Mouse (Mus musculus): ENCODE measurements at regions not wholly inside any gene's neighbourhood (a gene's known extent, or its start where the extent isn't known, plus 50 kb on each side); places are given as distances from the start of the nearest gene placed in this dataset.

DNA sequence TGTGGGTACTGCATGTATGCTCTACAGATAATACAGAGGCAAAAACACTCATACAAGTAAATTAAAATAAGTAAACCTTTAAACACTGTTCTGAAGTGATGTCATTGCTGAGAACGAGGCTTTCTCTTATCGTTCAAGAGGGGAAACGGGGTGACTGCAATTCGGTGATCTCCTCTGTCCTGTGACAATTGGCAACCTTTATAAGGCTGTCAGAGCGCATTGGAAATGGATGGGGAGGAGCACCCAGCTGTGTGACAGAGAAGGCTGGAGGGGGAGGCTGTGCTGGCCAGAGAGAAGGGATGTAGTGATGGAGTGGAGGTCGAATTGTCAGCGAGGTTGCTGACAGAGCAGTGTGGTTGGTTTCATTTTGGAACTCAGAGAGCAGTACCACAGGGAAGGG lies 428.0 kb downstream of the Glrx3 start:
- H3K9me3 ChIP-seq (ENCODE audit: control insufficient read depth, low read length) = no peaks in the 10 kb centered on the region
- H3K4me2 ChIP-seq = no peak overlapping the region
- H3K4me3 ChIP-seq (ENCODE audit: low read depth, low read length) = no peak overlapping the region
- 50% methylated on average over 7 of the region's 7 CpGs for WGBS
- peaks cover 11% of the 10 kb centered on the region for H3K4me1 ChIP-seq (ENCODE audit: control insufficient read depth, insufficient read depth, low read length)
- DNase-seq (ENCODE audit: low spot score, missing footprints) (no peak), ATAC-seq (ENCODE audit: low FRiP score) (no peak)
- no peak overlapping the region for H3K27ac ChIP-seq (ENCODE audit: low read depth, low read length)
- no peaks in the 10 kb centered on the region for H3K36me3 ChIP-seq (ENCODE audit: control insufficient read depth, insufficient read depth, low read length)
- no peaks in the 10 kb centered on the region for H3K27me3 ChIP-seq (ENCODE audit: control insufficient read depth, insufficient read depth, low read length)
- H3K9ac ChIP-seq (ENCODE audit: low read length) = no peak overlapping the region

DNA sequence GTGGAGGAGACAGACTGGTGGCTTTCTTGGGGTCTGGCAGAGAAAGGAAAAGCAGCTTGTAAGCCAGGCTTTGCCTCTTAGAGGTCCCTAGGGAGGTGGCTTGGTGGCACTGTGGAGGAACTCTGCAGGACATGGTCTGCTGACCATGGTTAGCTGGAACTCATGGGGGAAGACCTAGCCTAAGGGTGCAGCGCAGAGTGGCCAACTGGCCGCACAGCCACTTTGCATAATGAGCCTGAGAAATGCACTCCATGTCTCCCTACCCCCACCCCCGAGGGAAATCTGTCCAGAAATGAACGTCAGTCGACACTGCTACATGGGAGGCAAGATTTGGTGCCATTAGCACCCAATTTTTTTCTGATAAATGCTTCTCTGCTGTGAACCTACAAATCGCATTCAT lies 429.5 kb downstream of the Glrx3 start:
- Histone ChIP-seq H3K9ac (ENCODE audit: low read length) (no peak overlapping the region), H3K4me3 (ENCODE audit: low read depth, low read length) (no peak overlapping the region), H3K4me1 (ENCODE audit: control insufficient read depth, insufficient read depth, low read length) (peaks cover 11% of the 10 kb centered on the region), H3K36me3 (ENCODE audit: control insufficient read depth, insufficient read depth, low read length) (no peaks in the 10 kb centered on the region), H3K9me3 (ENCODE audit: control insufficient read depth, low read length) (no peaks in the 10 kb centered on the region), H3K27me3 (ENCODE audit: control insufficient read depth, insufficient read depth, low read length) (no peaks in the 10 kb centered on the region), H3K27ac (ENCODE audit: low read depth, low read length) (no peak overlapping the region), H3K4me2 (no peak overlapping the region)
- no peak for DNase-seq (ENCODE audit: low spot score, missing footprints)
- 72% methylated on average over 6 of the region's 6 CpGs for WGBS
- ATAC-seq (ENCODE audit: low FRiP score) = no peak

GRCm38 (mm10) chr7:137868501-137868900 lies 431.1 kb downstream of the Glrx3 start:
- WGBS = 67% methylated on average over 3 of the region's 3 CpGs
- ATAC-seq (ENCODE audit: low FRiP score) = no peak
- Histone ChIP-seq H3K27me3 (ENCODE audit: control insufficient read depth, insufficient read depth, low read length) (no peaks in the 10 kb centered on the region), H3K36me3 (ENCODE audit: control insufficient read depth, insufficient read depth, low read length) (no peaks in the 10 kb centered on the region), H3K27ac (ENCODE audit: low read depth, low read length) (no peak overlapping the region), H3K9ac (ENCODE audit: low read length) (no peak overlapping the region), H3K4me1 (ENCODE audit: control insufficient read depth, insufficient read depth, low read length) (peaks cover 11% of the 10 kb centered on the region), H3K4me2 (no peak overlapping the region), H3K9me3 (ENCODE audit: control insufficient read depth, low read length) (no peaks in the 10 kb centered on the region), H3K4me3 (ENCODE audit: low read depth, low read length) (no peak overlapping the region)
- DNase-seq (ENCODE audit: low spot score, missing footprints) = no peak

- ATAC-seq (ENCODE audit: low FRiP score) = no peak
- H3K9me3 ChIP-seq (ENCODE audit: control insufficient read depth, low read length) = no peaks in the 10 kb centered on the region
- 82% methylated on average over 2 of the region's 2 CpGs for WGBS
- H3K4me2 ChIP-seq = no peak overlapping the region
- H3K27ac ChIP-seq (ENCODE audit: low read depth, low read length) = no peak overlapping the region
- no peak overlapping the region for H3K4me3 ChIP-seq (ENCODE audit: low read depth, low read length)
- no peaks in the 10 kb centered on the region for H3K27me3 ChIP-seq (ENCODE audit: control insufficient read depth, insufficient read depth, low read length)
- DNase-seq (ENCODE audit: low spot score, missing footprints) = no peak
- no peak overlapping the region for H3K9ac ChIP-seq (ENCODE audit: low read length)
- no peaks in the 10 kb centered on the region for H3K36me3 ChIP-seq (ENCODE audit: control insufficient read depth, insufficient read depth, low read length)
- no peaks in the 10 kb centered on the region for H3K4me1 ChIP-seq (ENCODE audit: control insufficient read depth, insufficient read depth, low read length)
These were observed 437.9 kb downstream of the Glrx3 start for GRCm38 (mm10) chr7:137875306-137875705.

DNA sequence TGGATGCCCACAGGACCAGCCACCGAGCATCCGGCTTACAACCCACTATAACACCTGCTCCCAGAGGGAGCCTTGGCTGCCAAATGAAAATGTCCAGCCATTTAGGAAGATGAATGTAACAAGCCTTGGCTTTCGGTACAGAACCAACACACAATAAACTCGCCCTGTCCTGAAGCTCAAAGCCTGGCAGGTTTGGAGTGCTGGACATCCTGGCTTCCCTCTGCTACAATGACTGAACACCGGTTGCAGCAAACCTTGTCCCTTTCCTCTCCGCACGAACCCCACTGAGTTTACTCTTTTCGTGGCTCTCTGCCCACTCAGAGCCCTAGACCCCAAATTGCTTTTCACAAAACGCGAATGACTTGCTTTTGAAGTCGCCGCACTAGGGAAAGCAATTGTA lies 441.9 kb downstream of the Glrx3 start:
- H3K9me3 ChIP-seq (ENCODE audit: control insufficient read depth, low read length) = no peaks in the 10 kb centered on the region
- no peak for ATAC-seq (ENCODE audit: low FRiP score)
- H3K4me2 ChIP-seq = no peak overlapping the region
- H3K27ac ChIP-seq (ENCODE audit: low read depth, low read length) = no peak overlapping the region
- H3K9ac ChIP-seq (ENCODE audit: low read length) = no peak overlapping the region
- H3K36me3 ChIP-seq (ENCODE audit: control insufficient read depth, insufficient read depth, low read length) = no peaks in the 10 kb centered on the region
- no peaks in the 10 kb centered on the region for H3K27me3 ChIP-seq (ENCODE audit: control insufficient read depth, insufficient read depth, low read length)
- H3K4me1 ChIP-seq (ENCODE audit: control insufficient read depth, insufficient read depth, low read length) = no peaks in the 10 kb centered on the region
- no peak for DNase-seq (ENCODE audit: low spot score, missing footprints)
- no peak overlapping the region for H3K4me3 ChIP-seq (ENCODE audit: low read depth, low read length)
- 91% methylated on average over 12 of the region's 12 CpGs for WGBS

- WGBS = 60% methylated on average over 5 of the region's 5 CpGs
- no peak for DNase-seq (ENCODE audit: low spot score, missing footprints)
- Histone ChIP-seq H3K36me3 (ENCODE audit: control insufficient read depth, insufficient read depth, low read length) (no peaks in the 10 kb centered on the region), H3K27me3 (ENCODE audit: control insufficient read depth, insufficient read depth, low read length) (no peaks in the 10 kb centered on the region), H3K4me2 (no peak overlapping the region), H3K4me1 (ENCODE audit: control insufficient read depth, insufficient read depth, low read length) (no peaks in the 10 kb centered on the region), H3K27ac (ENCODE audit: low read depth, low read length) (no peak overlapping the region), H3K4me3 (ENCODE audit: low read depth, low read length) (no peak overlapping the region), H3K9me3 (ENCODE audit: control insufficient read depth, low read length) (no peaks in the 10 kb centered on the region), H3K9ac (ENCODE audit: low read length) (no peak overlapping the region)
- no peak for ATAC-seq (ENCODE audit: low FRiP score)
These were observed 445.5 kb downstream of the Glrx3 start for GRCm38 (mm10) chr7:137882876-137883275.

DNA sequence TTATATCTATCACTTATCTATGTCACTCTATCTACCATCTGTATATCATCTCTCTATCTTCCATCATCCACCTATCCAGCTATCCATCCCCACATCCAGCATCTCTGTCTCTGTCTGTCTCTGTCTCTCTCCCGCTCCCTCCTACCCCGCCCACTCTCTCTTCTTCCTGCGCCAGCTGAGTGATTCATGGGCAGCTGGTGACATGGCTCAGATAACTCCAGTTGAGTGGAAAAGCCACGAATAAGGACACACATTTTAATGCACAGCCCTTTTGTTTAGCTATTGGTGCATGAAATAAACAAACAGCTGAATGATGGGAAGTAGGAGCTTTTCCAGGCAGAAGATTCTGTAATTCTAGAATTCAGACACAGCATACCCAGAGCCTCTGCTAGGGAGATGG lies 446.3 kb downstream of the Glrx3 start:
- DNase-seq (ENCODE audit: low spot score, missing footprints) (no peak), ATAC-seq (ENCODE audit: low FRiP score) (no peak)
- Histone ChIP-seq H3K9me3 (ENCODE audit: control insufficient read depth, low read length) (no peaks in the 10 kb centered on the region), H3K27ac (ENCODE audit: low read depth, low read length) (no peak overlapping the region), H3K9ac (ENCODE audit: low read length) (no peak overlapping the region), H3K4me1 (ENCODE audit: control insufficient read depth, insufficient read depth, low read length) (no peaks in the 10 kb centered on the region), H3K36me3 (ENCODE audit: control insufficient read depth, insufficient read depth, low read length) (no peaks in the 10 kb centered on the region), H3K4me2 (no peak overlapping the region), H3K4me3 (ENCODE audit: low read depth, low read length) (no peak overlapping the region), H3K27me3 (ENCODE audit: control insufficient read depth, insufficient read depth, low read length) (no peaks in the 10 kb centered on the region)
- 77% methylated on average over 4 of the region's 4 CpGs for WGBS

DNA sequence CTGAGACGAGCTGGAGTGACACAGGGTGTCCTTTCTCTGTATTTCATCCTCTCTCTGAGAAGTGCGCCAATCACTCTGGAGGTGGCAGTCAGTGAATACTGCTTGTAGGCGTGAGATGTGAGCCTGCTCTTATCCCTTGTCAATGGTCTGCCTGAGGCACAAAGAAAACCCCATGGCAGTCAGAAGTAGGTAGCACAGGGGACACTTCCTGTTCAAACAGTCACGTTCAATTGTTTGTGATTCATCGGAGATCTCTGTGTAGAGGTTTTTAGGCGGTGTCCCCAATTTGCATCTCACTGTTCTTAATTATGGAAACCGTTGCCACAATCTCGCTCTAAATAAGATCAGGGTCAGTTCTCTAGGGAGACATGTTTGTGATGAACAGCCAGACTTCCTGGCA lies 447.7 kb downstream of the Glrx3 start:
- Histone ChIP-seq H3K36me3 (ENCODE audit: control insufficient read depth, insufficient read depth, low read length) (no peaks in the 10 kb centered on the region), H3K27ac (ENCODE audit: low read depth, low read length) (no peak overlapping the region), H3K4me3 (ENCODE audit: low read depth, low read length) (no peak overlapping the region), H3K4me2 (no peak overlapping the region), H3K27me3 (ENCODE audit: control insufficient read depth, insufficient read depth, low read length) (no peaks in the 10 kb centered on the region), H3K4me1 (ENCODE audit: control insufficient read depth, insufficient read depth, low read length) (no peaks in the 10 kb centered on the region), H3K9ac (ENCODE audit: low read length) (no peak overlapping the region), H3K9me3 (ENCODE audit: control insufficient read depth, low read length) (no peaks in the 10 kb centered on the region)
- DNase-seq (ENCODE audit: low spot score, missing footprints) (peak; percentile 54), ATAC-seq (ENCODE audit: low FRiP score) (no peak)
- WGBS = 63% methylated on average over 8 of the region's 8 CpGs

GRCm38 (mm10) chr7:137888731-137889130 lies 451.3 kb downstream of the Glrx3 start:
- Histone ChIP-seq H3K4me1 (ENCODE audit: control insufficient read depth, insufficient read depth, low read length) (no peaks in the 10 kb centered on the region), H3K4me3 (ENCODE audit: low read depth, low read length) (no peak overlapping the region), H3K27ac (ENCODE audit: low read depth, low read length) (no peak overlapping the region), H3K9me3 (ENCODE audit: control insufficient read depth, low read length) (no peaks in the 10 kb centered on the region), H3K9ac (ENCODE audit: low read length) (no peak overlapping the region), H3K4me2 (no peak overlapping the region), H3K36me3 (ENCODE audit: control insufficient read depth, insufficient read depth, low read length) (no peaks in the 10 kb centered on the region), H3K27me3 (ENCODE audit: control insufficient read depth, insufficient read depth, low read length) (no peaks in the 10 kb centered on the region)
- ATAC-seq (ENCODE audit: low FRiP score) = no peak
- WGBS = 90% methylated on average over 11 of the region's 11 CpGs
- peak; percentile 51 for DNase-seq (ENCODE audit: low spot score, missing footprints)
